ENCODE assay signal across 9 mouse cellular contexts in genomic region chr5:138222111-138222510, GRCm38 (mm10). TPM values are rescaled to one million over a fixed set of nuclear protein-coding genes. Genes with fewer than 3 reads are reported as not detected.
DNase-seq lines count a peak whose midpoint lies in the region; ATAC-seq and TF ChIP-seq lines count a peak whose summit lies in the region.
"Had no signal": no experiment of that assay in that cellular context is flagged by ENCODE, and none has a peak within 500 bp of the region (broad histone marks: within the 10 kb centered on the region; RNA-seq: fewer than 3 reads in every experiment).

No protein-coding gene starts in this region.

- TF ChIP-seq CTCF in lung, adult 2 months (IDR thresholded peaks at IDR 0.05; ENCODE audit: insufficient read depth, low read length), result peak; percentile 84

- 13% methylated on average over 4 of the region's 4 CpGs for WGBS in large intestine, adult 2 months
- WGBS in lung, adult 2 months, result 20% methylated on average over 4 of the region's 4 CpGs

- peak; percentile 67 to 70 for DNase-seq in CD8-positive naive resting alpha-beta T cell, adult 2 months (ENCODE audit: low read depth in 2 of 2, low spot score in 2 of 2)
- peak; percentile 80 for DNase-seq in ZHBTc4 (ENCODE audit: low read depth, low spot score)
- peak; percentile 78 for DNase-seq in heart, adult 8-10 months (ENCODE audit: low spot score)
- peak; percentile 37 for DNase-seq in large intestine, adult 2 months (ENCODE audit: low read depth, low spot score)
- peak; percentile 79 for DNase-seq in lung, adult 2 months
- peak; percentile 95 for DNase-seq in right cerebral cortex, postnatal 14 days
- peak; percentile 91 for DNase-seq in urinary bladder, postnatal 25 days (ENCODE audit: low spot score)

- H3K4me3 ChIP-seq in lung, adult 2 months (replicated peaks; ENCODE audit: extremely low read depth, low read depth, low read length), result no peak overlapping the region
- H3K4me3 ChIP-seq: lung, embryonic 15.5 days had no signal

- peak; percentile 81 for ATAC-seq in common myeloid progenitor, adult 5-6 weeks (replicated peaks; ENCODE audit: low read depth, poor library complexity, severe bottlenecking)

- no peaks in the 10 kb centered on the region for H3K4me1 ChIP-seq in lung, adult 2 months (ENCODE audit: control insufficient read depth, insufficient read depth, low read length)
- H3K4me1 ChIP-seq: lung, embryonic 15.5 days had no signal

- TF ChIP-seq POLR2A in lung, adult 2 months (IDR thresholded peaks at IDR 0.05; ENCODE audit: borderline replicate concordance, extremely low read depth, low read depth, low read length), result no peak

RNA-seq across cellular contexts. Expression of gene Nxpe5, which starts 3.6 kb away (rescaled TPM):
- 2.9 and 3.3 TPM in 2 replicates for total RNA-seq in common myeloid progenitor, adult 5-6 weeks (2017)
- 1 to 10 TPM in 1 of 4 experiments, under 1 TPM in 3; 0.56 to 1.3 (median 0.66) TPM for total RNA-seq in heart, adult 8-10 months (2022)
- polyA plus RNA-seq in large intestine, adult 2 months (2012; rRNA removed), result 1.1 and 2.3 TPM in 2 replicates
- polyA plus RNA-seq in lung, adult 2 months (2012; rRNA removed), result 0.34 and 0.57 TPM in 2 replicates
- polyA plus RNA-seq: lung, embryonic 15.5 days had no signal

RNA-seq across cellular contexts. Expression of gene Mblac1, which starts 28.0 kb away (rescaled TPM):
- 2.2 and 7.7 TPM in 2 replicates for total RNA-seq in common myeloid progenitor, adult 5-6 weeks (2017)
- 1 to 10 TPM; 1.8 to 4.3 (median 2.4) TPM for total RNA-seq in heart, adult 8-10 months (2022)
- polyA plus RNA-seq in large intestine, adult 2 months (2012; rRNA removed), result 2.5 TPM in 2 replicates
- 5.0 and 5.5 TPM in 2 replicates for polyA plus RNA-seq in lung, adult 2 months (2012; rRNA removed)

RNA-seq across cellular contexts. Expression of gene Lamtor4, which starts 33.2 kb away (rescaled TPM):
- 31.0 and 43.3 TPM in 2 replicates for total RNA-seq in common myeloid progenitor, adult 5-6 weeks (2017)
- total RNA-seq in heart, adult 8-10 months (2022), result 10 to 100 TPM; 54.5 to 61.7 (median 56.2) TPM
- 180 and 194 TPM in 2 replicates for polyA plus RNA-seq in large intestine, adult 2 months (2012; rRNA removed)
- 131 and 156 TPM in 2 replicates for polyA plus RNA-seq in lung, adult 2 months (2012; rRNA removed)

RNA-seq across cellular contexts. Expression of gene Cnpy4, which starts 34.8 kb away (rescaled TPM):
- total RNA-seq in common myeloid progenitor, adult 5-6 weeks (2017), result 37.3 and 41.4 TPM in 2 replicates
- 1 to 10 TPM; 4.9 to 7.0 (median 5.9) TPM for total RNA-seq in heart, adult 8-10 months (2022)
- polyA plus RNA-seq in large intestine, adult 2 months (2012; rRNA removed), result 4.0 and 4.2 TPM in 2 replicates
- polyA plus RNA-seq in lung, adult 2 months (2012; rRNA removed), result 3.6 and 8.6 TPM in 2 replicates

RNA-seq across cellular contexts. Expression of gene Taf6, which starts 34.9 kb away (rescaled TPM):
- total RNA-seq in common myeloid progenitor, adult 5-6 weeks (2017), result 28.2 and 30.8 TPM in 2 replicates
- 10 to 100 TPM; 32.6 to 34.7 (median 34.2) TPM for total RNA-seq in heart, adult 8-10 months (2022)
- polyA plus RNA-seq in large intestine, adult 2 months (2012; rRNA removed), result 41.6 and 47.7 TPM in 2 replicates
- polyA plus RNA-seq in lung, adult 2 months (2012; rRNA removed), result 48.4 and 52.6 TPM in 2 replicates

Comparison
In these comparisons a context has a peak if more than half of its experiments do, and no peak if none do; other contexts are left out.
1. DNase-seq: peak in every context shown above with its lines; median percentile 95 in right cerebral cortex, postnatal 14 days; 91 in urinary bladder, postnatal 25 days; 80 in ZHBTc4; 79 in lung, adult 2 months; 78 in heart, adult 8-10 months; 68 in CD8-positive naive resting alpha-beta T cell, adult 2 months; 37 in large intestine, adult 2 months.